Mouse (Mus musculus) G1E (cell line): ENCODE measurements around the gene Myo15. TPM values are rescaled to one million over a fixed set of nuclear protein-coding genes. Genes with fewer than 3 reads are reported as not detected.
"Not testable (repeated sequence)": the region's sequence is repeated elsewhere in the genome, so short reads cannot be mapped to it uniquely, and the experiment has no call there.

Experiments
- ATAC-seq: 2 replicates; pipeline ENCODE4 v1.8.0; 2016; ENCODE audit warnings: mild to moderate bottlenecking; ENCODE audit not compliant: insufficient number of reproducible peaks, poor library complexity, low FRiP score, severe bottlenecking; ENCODE audit errors: extremely low read depth
- DNase-seq: peaks from one replicate; pipeline ENCODE4 v3.0.0; 2012; ENCODE audit warnings: low spot score
- H3K27me3 ChIP-seq: 2 replicates; pipeline ENCODE4 v1.6.1; 2012; ENCODE audit warnings: mild to moderate bottlenecking, low read length, inconsistent platforms; ENCODE audit not compliant: insufficient read depth
- H3K36me3 ChIP-seq: replicated peaks from 2 replicates; pipeline ENCODE3; 2012; ENCODE audit warnings: mild to moderate bottlenecking, inconsistent platforms
- H3K4me1 ChIP-seq: 2 replicates; pipeline ENCODE4 v1.6.1; 2012; ENCODE audit warnings: low read depth, low read length, inconsistent platforms, mixed read lengths; ENCODE audit not compliant: insufficient read depth
- H3K4me3 ChIP-seq: 2 replicates; pipeline ENCODE4 v1.5.1; 2012; ENCODE audit warnings: low read depth, mild to moderate bottlenecking, inconsistent platforms, low read length, moderate library complexity, mixed read lengths
- H3K9me3 ChIP-seq: replicated peaks from 2 replicates; pipeline ENCODE4 v1.6.1; 2012; ENCODE audit warnings: inconsistent platforms
- CTCF ChIP-seq: IDR thresholded peaks from 2 replicates; pipeline ENCODE4 v1.5.1; 2012; ENCODE audit warnings: low read depth, low read length, inconsistent platforms, mixed read lengths
- GATA1 ChIP-seq: IDR thresholded peaks from 2 replicates; pipeline ENCODE4 v1.6.1; 2012; ENCODE audit warnings: borderline replicate concordance, low read length, inconsistent platforms, mixed read lengths
- GATA2 ChIP-seq: IDR thresholded peaks from 2 replicates; pipeline ENCODE4 v1.6.1; 2012; ENCODE audit warnings: low read depth, low read length, inconsistent platforms, borderline replicate concordance
- POLR2AphosphoS5 ChIP-seq: IDR thresholded peaks from 2 replicates; pipeline ENCODE4 v1.6.1; 2012; ENCODE audit warnings: low read depth, low read length, inconsistent platforms; ENCODE audit not compliant: insufficient replicate concordance
- TAL1 ChIP-seq: conservative IDR thresholded peaks from 2 replicates; pipeline ENCODE4 v1.6.1; 2012; ENCODE audit warnings: low read depth, low read length, inconsistent platforms, mixed read lengths
- polyA plus RNA-seq: library from polyadenylated mRNA; stranded (reverse); fragments of >175 nt; gene quantifications from 2 replicates; pipeline ENCODE4 v1.2.3, GENCODE M21; 2012
- total RNA-seq, 2 experiments: library from RNA; stranded (forward) in 1 of 2; stranded (reverse) in 1 of 2; fragments of 200-1000 nt in 1 of 2; fragments of >200 nt in 1 of 2; fragmentation: Nextera tagmentation in 1 of 2; gene quantifications; 2 replicates each; pipeline ENCODE4 v1.2.3; 2014 to 2017

Myo15 gene
- total and polyA plus RNA-seq, 3 experiments, result 0.03 to 0.08 (median 0.05) TPM

DNA sequence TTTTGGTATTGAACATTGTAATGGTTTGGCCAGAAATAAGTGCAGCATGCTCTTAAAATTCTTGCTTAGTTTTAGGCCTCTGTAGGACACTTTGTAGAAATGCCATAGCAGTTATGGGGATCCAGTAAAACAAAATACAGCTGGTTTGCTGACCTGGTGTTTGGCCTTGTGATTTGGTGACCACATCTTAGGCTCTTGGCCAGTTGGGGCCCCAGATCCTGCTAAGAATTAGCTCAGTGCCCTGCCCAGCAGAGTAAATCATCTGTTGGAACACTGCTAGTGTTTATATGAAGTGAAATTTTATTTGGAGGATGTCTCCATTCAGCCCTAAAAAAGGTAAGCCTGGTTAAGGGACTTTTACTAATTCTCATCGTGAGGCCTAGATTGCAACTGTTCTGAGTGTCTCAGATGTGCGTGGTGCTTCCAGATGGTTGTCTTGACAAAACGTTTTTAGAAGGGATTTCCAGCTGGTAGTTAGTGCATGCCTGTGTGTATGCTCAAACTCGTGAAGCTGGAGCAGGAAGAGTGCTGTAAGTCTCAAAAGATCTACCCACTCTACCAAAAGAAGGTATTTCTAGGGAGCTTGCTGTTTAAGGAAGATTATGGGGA is 71.0 kb downstream of the Myo15 start:
- ATAC-seq, result no peak
- no peak for TF ChIP-seq POLR2AphosphoS5
- no peak for TF ChIP-seq TAL1
- TF ChIP-seq CTCF, result no peak
- TF ChIP-seq GATA2, result no peak
- TF ChIP-seq GATA1, result no peak
- peaks cover 60% of the 10 kb centered on the region for H3K4me1 ChIP-seq
- H3K36me3 ChIP-seq, result peaks cover 54% of the 10 kb centered on the region
- H3K9me3 ChIP-seq, result no peaks in the 10 kb centered on the region
- H3K4me3 ChIP-seq, result peak overlapping the region; percentile 96
- no peak for DNase-seq
- H3K27me3 ChIP-seq, result no peaks in the 10 kb centered on the region

DNA sequence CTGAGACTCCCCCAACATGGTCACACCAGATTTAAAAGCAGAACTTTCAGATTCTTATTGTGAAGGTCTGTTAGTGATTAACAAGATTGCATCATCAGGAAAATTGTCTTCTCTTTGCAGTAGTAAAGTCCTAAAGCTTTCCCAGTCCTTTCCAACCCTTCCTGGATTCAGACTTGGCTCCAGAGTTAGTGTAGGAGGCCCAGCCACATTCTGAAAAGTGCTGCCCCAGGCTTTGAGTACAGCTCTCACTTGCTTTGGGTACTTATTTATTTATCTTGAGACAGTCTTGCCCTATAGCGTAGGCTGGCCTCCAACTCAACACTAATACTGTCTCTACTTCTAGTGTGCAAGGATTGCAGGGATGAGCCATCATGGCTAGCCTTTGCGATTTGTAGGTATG is 71.6 kb downstream of the Myo15 start:
- no peak for TF ChIP-seq CTCF
- no peak for TF ChIP-seq POLR2AphosphoS5
- TF ChIP-seq TAL1, result no peak
- TF ChIP-seq GATA1, result no peak
- no peak for TF ChIP-seq GATA2
- Histone ChIP-seq H3K36me3 (peaks cover 59% of the 10 kb centered on the region), H3K9me3 (no peaks in the 10 kb centered on the region), H3K4me1 (peaks cover 62% of the 10 kb centered on the region), H3K27me3 (no peaks in the 10 kb centered on the region), H3K4me3 (peak overlapping the region; percentile 96)
- no peak for ATAC-seq
- DNase-seq, result no peak

- H3K4me1 ChIP-seq, result peaks cover 54% of the 10 kb centered on the region
These were observed 72.7 kb downstream of the Myo15 start for GRCm38 (mm10) chr11:60541831-60542230.

GRCm38 (mm10) chr11:60543211-60543610 is 74.1 kb downstream of the Myo15 start:
- H3K4me1 ChIP-seq, result peaks cover 62% of the 10 kb centered on the region
- DNase-seq, ATAC-seq, H3K4me3 ChIP-seq, H3K27me3 ChIP-seq, H3K9me3 ChIP-seq: not testable (repeated sequence)
- peaks cover 82% of the 10 kb centered on the region for H3K36me3 ChIP-seq

More at GRCm38 (mm10) chr11:60541831-60542230, 72.7 kb downstream of the Myo15 start:
- TF ChIP-seq POLR2AphosphoS5, result no peak
- TF ChIP-seq TAL1, result no peak
- no peak for TF ChIP-seq GATA1
- no peak for TF ChIP-seq CTCF
- TF ChIP-seq GATA2, result no peak
- H3K36me3 ChIP-seq, result peaks cover 68% of the 10 kb centered on the region
- ATAC-seq, result no peak
- no peaks in the 10 kb centered on the region for H3K9me3 ChIP-seq
- no peak for DNase-seq
- H3K27me3 ChIP-seq, result no peaks in the 10 kb centered on the region
- H3K4me3 ChIP-seq, result no peak overlapping the region; the same call in 1 of the 2 replicates

- no peak for TF ChIP-seq CTCF
- no peak for TF ChIP-seq TAL1
- no peak for TF ChIP-seq GATA1
- no peak for TF ChIP-seq GATA2
- no peak for TF ChIP-seq POLR2AphosphoS5
- no peak for DNase-seq
- peaks cover 59% of the 10 kb centered on the region for H3K4me1 ChIP-seq
- H3K36me3 ChIP-seq, result peaks cover 88% of the 10 kb centered on the region
- no peak for ATAC-seq
- no peaks in the 10 kb centered on the region for H3K27me3 ChIP-seq
- no peaks in the 10 kb centered on the region for H3K9me3 ChIP-seq
- H3K4me3 ChIP-seq, result no peak overlapping the region
These were observed 76.3 kb downstream of the Myo15 start for GRCm38 (mm10) chr11:60545433-60545832.

DNA sequence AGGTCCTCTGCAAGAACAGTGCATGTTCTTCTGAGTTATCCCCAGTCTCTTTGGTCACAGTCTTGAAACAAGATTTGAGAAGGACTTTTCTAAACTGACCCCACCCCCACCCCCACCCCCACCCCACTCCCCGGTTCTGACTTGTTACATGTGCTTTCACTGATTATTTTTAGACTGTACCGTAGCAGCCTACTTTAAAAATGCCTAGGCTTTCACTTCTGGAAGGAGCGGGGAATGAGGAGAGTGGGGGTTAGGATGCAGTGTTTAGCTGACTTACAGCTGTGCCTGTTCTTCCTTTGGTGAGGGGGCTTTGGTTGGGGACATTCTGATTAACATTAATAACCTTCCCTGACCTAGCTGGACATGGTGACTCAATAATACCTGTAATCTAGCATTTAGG is 79.0 kb downstream of the Myo15 start:
- TF ChIP-seq CTCF, result no peak
- TF ChIP-seq GATA2, result no peak
- no peak for TF ChIP-seq POLR2AphosphoS5
- no peak for TF ChIP-seq TAL1
- no peak for TF ChIP-seq GATA1
- Histone ChIP-seq H3K4me3 (no peak overlapping the region), H3K9me3 (no peaks in the 10 kb centered on the region), H3K36me3 (peaks cover 94% of the 10 kb centered on the region), H3K27me3 (no peaks in the 10 kb centered on the region), H3K4me1 (peaks cover 47% of the 10 kb centered on the region)
- ATAC-seq, result no peak
- no peak for DNase-seq

DNA sequence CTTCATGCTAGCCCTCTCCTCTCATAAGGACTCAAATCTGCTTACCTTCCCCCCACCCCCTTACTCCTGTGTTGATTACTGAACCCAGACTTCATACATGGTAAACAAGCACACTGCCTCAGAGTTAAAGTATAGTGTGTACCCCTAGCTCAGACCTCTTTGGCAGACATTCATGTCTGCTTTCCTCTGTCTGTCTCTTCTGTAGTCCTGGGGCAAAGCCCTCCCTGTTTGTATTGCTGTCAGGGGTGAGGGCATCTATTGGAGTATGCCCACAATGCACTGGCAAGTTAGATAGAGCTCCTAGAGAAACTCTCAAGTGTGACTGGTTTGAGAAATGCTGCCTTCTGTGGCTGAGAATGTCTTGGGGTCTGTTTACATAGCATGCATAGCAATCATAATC is 84.0 kb downstream of the Myo15 start:
- Histone ChIP-seq H3K4me3 (no peak overlapping the region), H3K9me3 (no peaks in the 10 kb centered on the region), H3K36me3 (peaks cover 100% of the 10 kb centered on the region), H3K4me1 (peaks cover 29% of the 10 kb centered on the region), H3K27me3 (no peaks in the 10 kb centered on the region)
- ATAC-seq, result no peak
- TF ChIP-seq TAL1 (no peak), GATA1 (no peak), GATA2 (no peak), CTCF (no peak), POLR2AphosphoS5 (no peak)
- DNase-seq, result no peak
